Mouse (Mus musculus): ENCODE measurements around the gene Abcc5. TPM values are rescaled to one million over a fixed set of nuclear protein-coding genes. Genes with fewer than 3 reads are reported as not detected.
"Not testable (repeated sequence)": the region's sequence is repeated elsewhere in the genome, so short reads cannot be mapped to it uniquely, and the experiment has no call there.

Gene Abcc5
- 269 and 333 TPM in 2 replicates for polyA plus RNA-seq (2012; rRNA removed)

DNA sequence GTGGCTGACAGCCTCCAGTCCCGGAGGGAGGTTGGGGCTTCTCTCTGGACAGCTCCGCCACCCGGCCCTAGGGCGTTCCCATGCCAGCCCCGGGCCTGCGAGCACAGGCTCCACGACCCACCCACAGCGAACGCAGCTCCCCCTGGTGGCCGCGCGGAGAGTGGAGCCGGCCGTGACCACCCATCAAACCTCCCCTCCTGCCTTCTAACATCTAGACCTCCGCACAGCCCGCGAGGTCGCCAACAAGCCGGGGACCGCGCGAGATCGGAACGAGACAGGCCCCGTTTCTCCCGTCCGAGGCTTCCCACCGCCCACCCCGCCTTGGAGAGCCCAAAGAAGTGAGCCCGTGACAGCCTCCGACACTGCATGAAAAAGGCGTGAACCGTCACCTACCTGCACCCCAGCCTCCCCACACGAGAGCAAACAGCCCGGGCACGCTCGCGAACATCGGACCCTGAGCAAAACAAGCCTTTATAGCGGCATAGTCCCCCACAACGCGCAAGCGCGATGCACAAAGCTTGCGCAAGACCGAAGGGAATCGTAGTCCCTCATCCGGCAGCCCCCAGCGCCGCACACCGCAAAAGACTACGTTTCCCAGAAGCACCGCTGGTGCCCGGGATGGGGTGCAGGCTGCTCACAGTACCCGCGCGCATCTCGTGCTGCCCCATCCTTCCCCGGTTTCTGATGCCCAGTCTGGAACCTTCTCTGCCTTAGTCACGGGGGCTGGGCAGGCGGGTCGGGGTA is at the start of gene Abcc5:
Abcc5 (minus strand) TSS at position 540 of the 744 bp plus-strand sequence.
- DNase-seq (ENCODE audit: low read depth), result peak; percentile 98
- TF ChIP-seq POLR2A (IDR thresholded peaks at IDR 0.05; ENCODE audit: borderline replicate concordance, extremely low read depth, insufficient read depth, insufficient read length, poor library complexity, severe bottlenecking) (peak; percentile 29; the same call in 1 of the 2 replicates), CTCF (IDR thresholded peaks at IDR 0.05; ENCODE audit: borderline replicate concordance, extremely low read depth, insufficient read depth, insufficient read length) (peak; percentile 83)

DNA sequence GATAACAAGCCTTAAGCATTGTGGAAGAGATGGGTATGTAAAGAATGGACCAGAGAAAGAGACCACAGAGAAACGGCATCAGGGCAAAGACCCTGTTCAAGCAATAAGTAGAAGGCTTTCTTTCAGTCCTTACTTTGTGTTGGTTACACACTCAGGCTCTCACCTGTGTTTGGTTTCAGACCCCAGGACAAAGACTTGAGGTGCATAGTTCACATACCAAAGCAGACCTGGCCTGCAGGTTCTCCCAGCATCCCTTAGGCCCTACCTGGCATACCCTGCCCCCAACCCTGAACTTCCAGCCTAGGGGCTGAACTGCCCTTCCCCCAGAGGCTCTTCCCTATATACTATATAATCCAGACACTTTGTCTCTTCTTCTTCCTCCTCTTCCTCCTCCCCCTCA is 49.1 kb upstream of the Abcc5 start:
- DNase-seq (ENCODE audit: low read depth), result no peak
- TF ChIP-seq CTCF (IDR thresholded peaks at IDR 0.05; ENCODE audit: borderline replicate concordance, extremely low read depth, insufficient read depth, insufficient read length) (no peak), POLR2A (IDR thresholded peaks at IDR 0.05; ENCODE audit: borderline replicate concordance, extremely low read depth, insufficient read depth, insufficient read length, poor library complexity, severe bottlenecking) (no peak)

DNA sequence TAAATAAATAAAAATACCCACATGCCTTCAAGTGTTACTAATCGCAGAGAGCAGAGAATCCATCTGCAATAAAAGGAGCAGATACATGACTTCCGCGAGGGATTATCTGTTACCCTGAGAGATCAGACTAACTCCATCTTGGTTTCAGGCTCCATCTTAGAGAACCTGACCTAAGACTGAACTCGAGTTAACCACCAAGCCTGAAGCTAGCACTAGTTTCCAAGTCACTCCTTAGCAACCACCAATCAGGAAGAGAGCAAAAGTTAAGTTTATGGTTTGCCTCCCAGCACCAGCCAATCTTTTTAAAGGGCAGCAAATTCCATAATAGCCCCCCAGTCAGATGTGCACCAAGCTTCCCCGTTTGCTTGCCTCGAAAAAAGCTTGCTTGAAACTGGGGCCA is 48.6 kb upstream of the Abcc5 start:
- no peak for DNase-seq (ENCODE audit: low read depth)
- TF ChIP-seq POLR2A (IDR thresholded peaks at IDR 0.05; ENCODE audit: borderline replicate concordance, extremely low read depth, insufficient read depth, insufficient read length, poor library complexity, severe bottlenecking), result no peak

DNA sequence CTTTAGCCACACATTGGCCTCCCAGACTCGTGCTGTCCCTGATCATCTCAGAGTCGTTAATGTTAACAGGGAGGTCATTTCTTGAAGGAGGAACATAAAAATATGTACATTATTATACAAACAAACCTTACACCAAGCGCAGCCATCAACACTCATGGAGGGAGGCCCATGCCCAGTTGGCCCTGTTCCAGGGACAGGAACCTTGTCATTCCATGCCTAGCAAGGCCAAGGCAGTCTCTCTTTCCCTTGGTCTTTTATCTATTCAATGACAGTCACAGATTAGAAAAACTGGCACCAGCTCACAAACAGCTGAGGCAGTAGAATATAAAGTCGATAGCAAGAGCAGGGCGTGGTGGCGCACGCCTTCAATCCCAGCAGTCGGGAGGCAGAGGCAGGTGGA is 48.0 kb upstream of the Abcc5 start:
- no peak for DNase-seq (ENCODE audit: low read depth)
- TF ChIP-seq POLR2A (IDR thresholded peaks at IDR 0.05; ENCODE audit: borderline replicate concordance, extremely low read depth, insufficient read depth, insufficient read length, poor library complexity, severe bottlenecking) (no peak), CTCF (IDR thresholded peaks at IDR 0.05; ENCODE audit: borderline replicate concordance, extremely low read depth, insufficient read depth, insufficient read length) (no peak)

DNA sequence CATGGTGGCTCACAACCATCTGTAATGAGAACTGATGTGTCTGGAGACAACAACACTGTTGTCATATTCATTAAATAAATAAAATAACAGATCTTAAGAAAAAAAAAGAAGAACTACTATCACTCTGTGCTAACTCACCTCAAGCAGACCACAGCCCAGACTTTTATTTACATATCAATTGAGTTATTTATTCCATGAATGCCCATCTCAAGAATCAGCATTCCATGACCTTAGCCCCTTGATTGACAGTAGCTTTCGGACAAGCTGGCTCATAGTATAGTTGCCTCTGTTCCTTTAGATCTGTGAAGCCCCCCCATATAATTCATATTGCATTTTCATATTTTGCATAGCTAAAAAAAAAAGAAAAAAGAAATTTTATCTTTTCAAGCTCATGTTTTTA is 47.6 kb upstream of the Abcc5 start:
- no peak for DNase-seq (ENCODE audit: low read depth)

DNA sequence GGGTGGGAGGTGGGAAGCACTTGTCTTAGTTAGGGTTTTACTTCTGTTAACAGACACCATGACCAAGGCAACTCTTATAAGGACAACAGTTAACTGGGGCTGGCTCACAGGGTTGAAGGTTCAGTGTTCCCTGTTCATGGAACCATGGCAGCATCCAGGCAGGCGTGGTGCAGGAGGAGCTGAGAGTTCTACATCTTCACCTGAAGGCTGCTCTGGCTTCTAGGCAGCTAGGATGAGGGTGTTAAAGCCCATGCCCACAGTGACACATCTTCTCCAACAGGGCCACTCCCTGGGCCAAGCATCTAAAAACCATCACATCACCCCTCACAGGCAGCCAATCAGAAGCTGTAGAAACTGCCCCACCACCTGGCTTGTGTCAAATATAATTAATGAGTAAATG is 45.5 kb upstream of the Abcc5 start:
- no peak for TF ChIP-seq CTCF (IDR thresholded peaks at IDR 0.05; ENCODE audit: borderline replicate concordance, extremely low read depth, insufficient read depth, insufficient read length)
- TF ChIP-seq POLR2A (IDR thresholded peaks at IDR 0.05; ENCODE audit: borderline replicate concordance, extremely low read depth, insufficient read depth, insufficient read length, poor library complexity, severe bottlenecking), result no peak
- no peak for DNase-seq (ENCODE audit: low read depth)

More for the DNA sequence above, 47.6 kb upstream of the Abcc5 start:
- no peak for TF ChIP-seq CTCF (IDR thresholded peaks at IDR 0.05; ENCODE audit: borderline replicate concordance, extremely low read depth, insufficient read depth, insufficient read length)
- TF ChIP-seq POLR2A (IDR thresholded peaks at IDR 0.05; ENCODE audit: borderline replicate concordance, extremely low read depth, insufficient read depth, insufficient read length, poor library complexity, severe bottlenecking), result no peak

DNA sequence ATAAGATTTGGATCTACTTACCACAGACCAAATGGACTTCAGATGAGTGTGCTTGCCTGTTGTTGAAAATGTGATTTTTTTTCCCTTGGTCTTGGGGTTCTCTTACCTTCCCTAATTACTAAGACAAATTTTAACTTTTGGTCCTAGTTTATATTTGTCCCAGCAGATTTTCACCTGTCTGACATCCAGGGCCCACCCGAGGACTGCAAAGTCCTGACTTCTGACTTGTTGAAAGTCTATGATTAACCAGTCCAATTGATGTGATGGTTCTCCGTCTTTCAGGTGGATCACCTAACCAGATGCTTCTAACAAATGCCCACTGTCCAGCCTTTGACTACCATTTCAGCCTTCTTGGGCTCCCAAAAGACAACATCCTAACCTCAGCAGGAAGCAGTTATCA is 44.8 kb upstream of the Abcc5 start:
- no peak for DNase-seq (ENCODE audit: low read depth)
- TF ChIP-seq CTCF (IDR thresholded peaks at IDR 0.05; ENCODE audit: borderline replicate concordance, extremely low read depth, insufficient read depth, insufficient read length) (no peak), POLR2A (IDR thresholded peaks at IDR 0.05; ENCODE audit: borderline replicate concordance, extremely low read depth, insufficient read depth, insufficient read length, poor library complexity, severe bottlenecking) (no peak)

DNA sequence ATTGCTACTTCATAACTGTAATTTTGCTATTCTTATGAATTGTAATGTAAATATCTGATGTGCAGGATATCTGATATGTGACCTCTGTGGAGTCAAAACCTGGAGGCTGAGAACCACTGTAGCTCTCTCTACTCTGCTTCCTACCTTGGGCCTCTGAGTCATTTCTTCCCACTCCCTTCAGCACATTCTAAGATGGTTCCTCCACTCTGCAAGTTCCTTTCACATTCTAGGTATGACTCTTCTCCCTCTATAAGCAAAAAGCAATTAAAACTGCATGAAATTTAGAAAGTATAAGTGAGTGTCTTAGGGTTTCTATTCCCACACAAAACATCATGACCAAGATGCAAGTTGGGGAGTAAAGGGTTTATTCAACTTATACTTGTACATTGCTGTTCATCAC is 38.5 kb upstream of the Abcc5 start:
- TF ChIP-seq POLR2A (IDR thresholded peaks at IDR 0.05; ENCODE audit: borderline replicate concordance, extremely low read depth, insufficient read depth, insufficient read length, poor library complexity, severe bottlenecking), result no peak
- TF ChIP-seq CTCF (IDR thresholded peaks at IDR 0.05; ENCODE audit: borderline replicate concordance, extremely low read depth, insufficient read depth, insufficient read length), result no peak
- DNase-seq (ENCODE audit: low read depth), result no peak

DNA sequence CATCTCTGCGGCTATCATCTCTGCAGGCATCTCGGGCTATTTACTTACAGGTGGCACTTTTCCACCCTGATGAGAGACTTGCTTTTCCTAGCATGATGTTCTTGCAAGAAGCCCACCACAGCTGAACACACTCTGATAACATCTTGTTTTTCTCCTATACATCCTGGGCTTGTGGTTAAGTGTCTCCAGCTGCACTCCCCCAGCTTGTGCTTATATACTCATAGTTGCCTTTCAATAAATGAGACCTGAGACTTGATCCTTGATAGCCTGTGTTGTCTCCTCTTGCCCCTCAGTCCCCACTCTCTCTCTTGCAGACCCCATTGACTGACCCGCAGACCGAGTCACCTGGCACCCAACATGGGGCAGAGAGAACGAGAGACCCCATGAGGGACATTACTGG is 32.5 kb upstream of the Abcc5 start:
- not testable (repeated sequence) for DNase-seq (ENCODE audit: low read depth)

DNA sequence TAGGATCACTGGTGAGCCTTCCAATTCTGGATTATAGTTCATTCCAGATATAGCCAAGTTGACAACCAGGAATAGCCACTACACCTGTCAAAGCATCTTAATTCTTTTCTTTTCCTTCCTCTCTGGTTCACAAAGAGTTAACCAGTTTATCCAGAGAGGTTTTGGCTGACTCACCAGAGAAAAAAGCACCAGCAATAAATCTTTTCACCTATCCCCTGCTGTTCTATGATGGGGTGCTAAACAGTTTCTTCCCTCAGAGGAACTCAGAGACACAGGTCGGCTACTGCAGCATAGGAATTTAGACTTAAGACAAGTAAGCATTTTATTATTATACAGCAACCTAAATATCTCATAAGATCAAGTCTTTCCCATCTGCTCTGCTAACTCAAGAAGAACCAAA is 29.9 kb upstream of the Abcc5 start:
- TF ChIP-seq CTCF (IDR thresholded peaks at IDR 0.05; ENCODE audit: borderline replicate concordance, extremely low read depth, insufficient read depth, insufficient read length), result no peak
- TF ChIP-seq POLR2A (IDR thresholded peaks at IDR 0.05; ENCODE audit: borderline replicate concordance, extremely low read depth, insufficient read depth, insufficient read length, poor library complexity, severe bottlenecking), result no peak
- no peak for DNase-seq (ENCODE audit: low read depth)

DNA sequence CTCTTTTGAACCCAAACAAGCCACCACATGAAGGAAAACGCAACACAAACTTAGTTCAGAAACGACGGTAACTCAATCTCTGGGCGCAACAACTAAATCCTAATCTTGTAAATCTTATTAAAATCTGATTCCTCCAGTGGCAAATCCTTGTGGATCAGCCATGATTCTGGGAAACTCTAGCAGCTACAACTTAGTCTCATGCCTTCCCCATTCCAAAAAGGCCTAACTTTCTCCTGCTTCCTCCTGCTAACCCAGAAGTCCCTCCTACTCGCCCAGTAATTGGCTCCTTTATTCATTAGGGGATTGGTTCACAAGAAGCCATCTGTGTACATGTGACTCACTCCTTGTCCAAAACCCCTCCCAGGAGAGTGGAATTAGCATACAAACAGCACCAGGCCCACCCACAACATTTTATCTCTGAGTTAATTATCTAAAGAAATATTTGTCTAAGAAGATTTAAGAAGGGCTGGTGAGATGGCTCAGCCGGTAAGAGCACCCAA is 28.0 kb upstream of the Abcc5 start:
- DNase-seq (ENCODE audit: low read depth), result no peak
- TF ChIP-seq CTCF (IDR thresholded peaks at IDR 0.05; ENCODE audit: borderline replicate concordance, extremely low read depth, insufficient read depth, insufficient read length), result no peak
- TF ChIP-seq POLR2A (IDR thresholded peaks at IDR 0.05; ENCODE audit: borderline replicate concordance, extremely low read depth, insufficient read depth, insufficient read length, poor library complexity, severe bottlenecking), result no peak

DNA sequence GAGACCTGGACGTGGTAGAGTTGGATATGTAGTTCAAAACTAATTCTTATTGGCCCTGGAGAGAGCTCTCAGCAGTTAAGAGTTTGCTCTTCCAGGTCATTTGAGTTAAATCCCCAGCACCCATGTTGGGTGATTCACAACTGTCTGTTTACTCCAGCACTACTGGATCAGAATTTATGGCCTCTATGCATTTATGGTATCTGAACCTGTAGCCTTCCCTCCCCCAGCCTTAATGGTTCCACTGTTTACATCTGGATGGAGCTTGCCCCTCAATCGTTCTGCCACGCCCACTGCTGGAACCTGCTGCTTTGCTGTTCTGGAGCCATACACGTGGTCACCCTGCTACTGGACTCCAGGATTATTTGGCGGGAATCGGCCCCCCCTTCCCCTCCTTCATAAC is 25.6 kb upstream of the Abcc5 start:
- no peak for TF ChIP-seq CTCF (IDR thresholded peaks at IDR 0.05; ENCODE audit: borderline replicate concordance, extremely low read depth, insufficient read depth, insufficient read length)
- DNase-seq (ENCODE audit: low read depth), result no peak
